16 mouse cellular contexts compared by ENCODE assay signal in the genomic region with DNA sequence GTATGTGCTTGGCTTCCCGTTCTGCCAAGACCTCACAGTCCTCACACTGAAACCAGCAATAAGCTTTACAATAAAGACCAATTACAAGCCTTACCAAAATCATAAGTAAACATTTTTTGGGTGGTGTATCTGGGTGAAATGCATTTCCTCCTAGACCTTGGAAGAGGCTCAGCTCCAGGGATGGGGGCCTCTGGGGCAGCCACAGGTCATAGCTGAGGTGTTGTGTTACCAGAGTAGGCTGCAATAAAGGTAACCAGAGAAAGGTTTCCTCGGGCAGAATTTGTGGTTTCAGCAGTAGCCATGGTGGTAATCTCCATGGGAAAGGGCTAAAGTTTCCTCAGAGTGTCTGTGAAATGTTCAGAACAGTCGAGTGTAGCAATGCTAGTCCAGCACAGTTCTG.
"Had no signal": no experiment of that assay in that cellular context is flagged by ENCODE, and none has a peak within 500 bp of the region (broad histone marks: within the 10 kb centered on the region; RNA-seq: fewer than 3 reads in every experiment).

No protein-coding gene starts in this region.

- H3K9me3 ChIP-seq: midbrain, embryonic 10.5 days; midbrain, embryonic 12.5 days; midbrain, embryonic 15.5 days; neural tube, embryonic 12.5 days had no signal

- H3K27me3 ChIP-seq: midbrain, embryonic 12.5 days; midbrain, embryonic 15.5 days; neural tube, embryonic 12.5 days had no signal

- H3K9ac ChIP-seq: lung, embryonic 14.5 days; midbrain, embryonic 12.5 days; midbrain, embryonic 15.5 days; neural tube, embryonic 12.5 days had no signal

- H3K4me2 ChIP-seq: lung, embryonic 14.5 days; midbrain, embryonic 12.5 days; midbrain, embryonic 15.5 days; neural tube, embryonic 12.5 days had no signal

- ATAC-seq: midbrain, embryonic 15.5 days had no signal

- DNase-seq: lung, adult 18-20 months; lung, embryonic 14.5 days; lung, postnatal 10 days; lung, postnatal 4 days; retina, postnatal 1 day; right cerebral cortex, adult 18-20 months; right cerebral cortex, postnatal 25 days; right cerebral cortex, postnatal 4 days; spleen, adult 18-20 months; thymus, adult 18-20 months; thymus, postnatal 14 days; thymus, postnatal 36 days had no signal

- H3K36me3 ChIP-seq: midbrain, embryonic 10.5 days; midbrain, embryonic 12.5 days; midbrain, embryonic 15.5 days; neural tube, embryonic 12.5 days had no signal

- H3K4me3 ChIP-seq: midbrain, embryonic 10.5 days; midbrain, embryonic 12.5 days; midbrain, embryonic 15.5 days; neural tube, embryonic 12.5 days had no signal

- H3K4me1 ChIP-seq: midbrain, embryonic 10.5 days; midbrain, embryonic 12.5 days; midbrain, embryonic 15.5 days; neural tube, embryonic 12.5 days had no signal

- H3K27ac ChIP-seq: midbrain, embryonic 10.5 days; midbrain, embryonic 12.5 days; midbrain, embryonic 15.5 days; neural tube, embryonic 12.5 days had no signal
